9 mouse cellular contexts compared by ENCODE assay signal in the genomic region with DNA sequence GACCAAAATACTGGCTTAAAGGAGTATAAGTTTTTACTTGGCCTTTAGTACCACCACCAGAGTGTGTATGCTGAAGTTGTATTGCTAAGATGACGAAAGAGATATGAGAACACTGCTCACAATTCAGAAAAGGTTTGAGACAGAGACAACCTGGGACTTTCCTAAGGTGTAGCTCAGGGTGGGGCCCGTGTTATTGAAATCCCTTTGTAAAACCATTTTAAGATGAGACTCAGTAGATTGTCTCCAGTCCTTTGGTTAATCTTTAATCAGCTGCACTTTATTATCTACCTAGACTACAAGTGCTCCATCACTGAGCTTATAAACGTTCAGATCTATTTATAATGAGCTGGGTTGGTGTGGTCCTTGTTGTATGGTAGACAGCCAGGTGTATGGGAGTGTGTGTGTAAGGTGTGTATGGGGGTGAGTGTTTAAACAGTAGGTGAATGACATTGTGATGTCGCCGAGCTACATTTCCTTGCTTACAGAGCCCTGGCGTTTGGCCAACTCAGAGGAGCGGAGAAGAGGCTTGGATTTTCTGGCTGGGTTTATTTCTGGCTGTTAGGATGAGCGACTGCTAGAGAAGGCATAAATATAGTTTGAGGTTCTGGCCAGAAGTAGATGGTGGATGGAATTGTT. TPM values are rescaled to one million over a fixed set of nuclear protein-coding genes. Genes with fewer than 3 reads are reported as not detected.
A peak's percentile ranks its signal among the peaks of the same experiment; 100 is the strongest.
DNase-seq lines count a peak whose midpoint lies in the region; ATAC-seq lines count a peak whose summit lies in the region.
"Had no signal": no experiment of that assay in that cellular context is flagged by ENCODE, and none has a peak within 500 bp of the region (broad histone marks: within the 10 kb centered on the region; RNA-seq: fewer than 3 reads in every experiment).

No protein-coding gene starts in this region.

- peak overlapping the region; percentile 27; the same call in 1 of the 2 replicates for H3K4me2 ChIP-seq in heart, embryonic 14.5 days (ENCODE audit: low read length)
- H3K4me2 ChIP-seq: forebrain, embryonic 15.5 days; liver, embryonic 15.5 days had no signal

- ATAC-seq in heart, embryonic 14.5 days (ENCODE audit: insufficient number of reproducible peaks, insufficient read depth, low FRiP score, low read depth), result no peak
- ATAC-seq in megakaryocyte-erythroid progenitor cell, adult 5-6 weeks (replicated peaks; ENCODE audit: low FRiP score, low TSS enrichment, poor library complexity, severe bottlenecking), result no peak
- ATAC-seq: forebrain, embryonic 15.5 days had no signal

- peaks cover 12 to 20% of the 10 kb centered on the region in 2 experiments for H3K4me1 ChIP-seq in heart, embryonic 14.5 days (ENCODE audit: control insufficient read depth in 2 of 2, insufficient read depth in 2 of 2, low read length in 2 of 2)

- no peak overlapping the region; a peak in 1 of 4 replicates for H3K27ac ChIP-seq in heart, embryonic 14.5 days (replicated peaks in 1 of 2; ENCODE audit: control insufficient read depth in 1 of 2, insufficient read depth in 1 of 2, low read depth in 2 of 2, low read length in 2 of 2)
- H3K27ac ChIP-seq: forebrain, embryonic 15.5 days; liver, embryonic 15.5 days had no signal

- H3K36me3 ChIP-seq in heart, embryonic 14.5 days (ENCODE audit: control insufficient read depth, insufficient read depth, low read length), result no peaks in the 10 kb centered on the region
- H3K36me3 ChIP-seq: forebrain, embryonic 15.5 days; liver, embryonic 15.5 days had no signal

- DNase-seq in heart, adult 11 months, result no peak
- DNase-seq in urinary bladder, postnatal 14 days (ENCODE audit: low spot score), result peak; percentile 43
- no peak for DNase-seq in urinary bladder, postnatal 10 days (ENCODE audit: low spot score)
- DNase-seq in kidney, adult 8-10 months, result peak; percentile 45 to 67
- DNase-seq in T-cell, adult 2 months (ENCODE audit: low spot score), result no peak

- no peaks in the 10 kb centered on the region for H3K9me3 ChIP-seq in heart, embryonic 14.5 days (ENCODE audit: control insufficient read depth, low read length)
- H3K9me3 ChIP-seq: forebrain, embryonic 15.5 days; liver, embryonic 15.5 days had no signal

- H3K27me3 ChIP-seq in heart, embryonic 14.5 days (ENCODE audit: control insufficient read depth, insufficient read depth, low read length), result no peaks in the 10 kb centered on the region
- H3K27me3 ChIP-seq: forebrain, embryonic 15.5 days; liver, embryonic 15.5 days had no signal

- H3K4me3 ChIP-seq in heart, embryonic 14.5 days (ENCODE audit: control insufficient read depth in 1 of 2, insufficient read depth in 1 of 2, low read depth in 1 of 2, low read length in 2 of 2), result no peak overlapping the region
- H3K4me3 ChIP-seq: forebrain, embryonic 15.5 days; liver, embryonic 15.5 days had no signal

- 38% methylated on average over 8 of the region's 8 CpGs for WGBS in heart, embryonic 14.5 days

- no peak overlapping the region for H3K9ac ChIP-seq in heart, embryonic 14.5 days (ENCODE audit: low read length)
- H3K9ac ChIP-seq: forebrain, embryonic 15.5 days; liver, embryonic 15.5 days had no signal

RNA-seq across cellular contexts. Expression of a gene that starts 21.1 kb away (rescaled TPM):
- polyA plus RNA-seq in heart, embryonic 14.5 days (2014; fragmentation: Nextera tagmentation; extraction: Ambion mirVana), result 2.0 and 2.6 TPM in 2 replicates
- total RNA-seq in megakaryocyte-erythroid progenitor cell, adult 5-6 weeks (2014; fragmentation: Nextera tagmentation), result 5.0 and 18.9 TPM in 2 replicates
- 6.6 and 6.8 TPM in 2 replicates for total RNA-seq in megakaryocyte-erythroid progenitor cell, adult 5-6 weeks (2017)

Comparison
In these comparisons a context has a peak if more than half of its experiments do, and no peak if none do; other contexts are left out.
1. DNase-seq: peak in urinary bladder, postnatal 14 days (single experiment) and kidney, adult 8-10 months (2 of 2); none in heart, adult 11 months (single experiment), urinary bladder, postnatal 10 days (single experiment) and T-cell, adult 2 months (single experiment).